Mouse (Mus musculus) monocyte, adult 2 months (primary cell): ENCODE results near the gene Usf1.

Source experiments
- DNase-seq, 2 experiments: peaks; one replicate each; pipeline ENCODE4 v3.0.0; 2022; ENCODE audit warnings: low spot score in 2 of 2, low read depth in 1 of 2

Usf1 gene

DNA sequence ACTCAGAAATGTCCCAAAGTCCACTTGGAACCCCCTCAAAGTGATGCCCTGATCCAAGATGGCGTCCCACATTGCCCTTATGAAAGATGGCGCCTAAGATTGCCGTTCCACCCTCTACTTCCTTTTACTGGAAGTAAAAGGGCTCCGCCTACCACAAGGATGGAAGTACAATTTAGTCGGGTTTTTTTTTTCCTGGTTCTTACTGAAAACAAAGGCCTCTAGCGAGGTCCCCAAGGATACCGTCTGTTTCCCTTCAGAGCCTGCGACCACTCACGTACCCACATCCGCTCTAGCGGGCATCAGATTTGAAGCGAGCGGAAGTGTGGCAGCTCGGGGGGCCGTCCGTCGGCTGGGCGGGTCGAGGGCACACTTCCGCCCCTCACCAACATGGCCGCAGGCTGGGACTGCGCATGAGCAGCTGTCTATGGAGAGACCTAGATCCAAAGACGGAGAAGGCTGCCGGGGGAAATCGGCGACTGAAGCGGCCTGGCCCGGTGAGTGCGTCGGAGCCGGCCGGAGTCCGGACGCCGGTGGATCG, at the start of gene Usf1:
Gene Usf1 (plus strand): TSS at position 367 of the 538 bp plus-strand sequence.
- DNase-seq: peak; percentile 78 to 92

- no peak for DNase-seq
Observed at GRCm38 (mm10) chr1:171365934-171366333, 45.2 kb upstream of the Usf1 start.

DNA sequence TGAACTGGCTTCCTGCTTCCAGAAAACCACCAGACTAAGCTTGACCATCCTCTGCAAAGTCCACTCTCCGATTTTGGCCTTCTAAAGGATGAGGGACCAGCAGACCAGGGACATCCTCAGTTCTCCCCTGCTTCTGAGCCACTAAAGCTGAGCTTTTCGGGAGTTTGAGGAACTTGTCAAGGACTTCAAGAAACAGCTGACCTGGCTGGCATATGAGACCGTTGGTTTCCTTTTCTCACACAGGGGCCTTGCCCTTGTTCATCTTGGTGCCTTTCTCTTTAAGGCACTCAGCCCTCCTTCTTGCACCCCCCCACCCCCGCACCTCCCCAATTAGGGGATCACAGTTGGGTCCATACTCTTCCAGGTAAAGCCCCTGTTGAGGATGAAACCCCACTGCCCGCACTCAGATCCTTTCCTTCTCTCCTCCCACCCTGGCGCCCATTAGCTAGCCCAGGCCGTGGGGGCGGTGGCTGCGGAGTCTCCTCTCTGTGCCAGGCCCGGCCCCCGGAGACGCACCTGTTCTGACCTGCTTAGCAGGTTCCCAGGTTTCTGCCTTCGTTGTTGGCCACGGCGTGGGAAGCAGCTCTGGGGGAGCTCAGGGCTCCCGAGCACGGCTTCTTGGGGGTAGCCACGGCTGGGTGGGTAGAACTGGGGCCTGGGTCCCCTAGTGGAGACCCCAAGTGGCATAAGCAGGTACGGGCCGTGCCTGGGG, 41.1 kb upstream of the Usf1 start, which contains the start of gene Nectin4:
Gene Nectin4 (plus strand): TSS at position 255 of the 712 bp plus-strand sequence.
- DNase-seq: no peak

- no peak for DNase-seq
Observed at GRCm38 (mm10) chr1:171372880-171373279, 38.2 kb upstream of the Usf1 start.

DNA sequence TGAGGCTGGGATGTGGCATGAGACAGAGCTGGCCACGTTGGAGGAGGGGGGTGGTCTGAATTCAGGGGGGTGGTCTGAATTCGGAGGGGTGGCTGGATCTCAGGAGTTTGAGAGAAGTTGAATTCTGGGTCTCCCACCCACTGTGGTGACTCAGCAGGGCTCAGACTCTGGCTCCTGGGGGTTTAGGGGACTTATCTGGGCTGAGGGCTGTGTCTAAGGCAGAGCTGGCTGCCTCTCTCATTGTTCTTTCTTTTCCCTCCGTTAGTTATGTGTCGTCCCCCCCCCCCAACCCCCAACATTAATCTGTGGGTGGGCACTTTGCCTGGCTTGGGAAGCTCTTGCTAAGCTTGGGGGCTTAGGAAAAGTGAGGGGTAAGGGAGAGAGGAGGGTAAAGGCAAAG, 37.2 kb upstream of the Usf1 start:
- DNase-seq: no peak

DNA sequence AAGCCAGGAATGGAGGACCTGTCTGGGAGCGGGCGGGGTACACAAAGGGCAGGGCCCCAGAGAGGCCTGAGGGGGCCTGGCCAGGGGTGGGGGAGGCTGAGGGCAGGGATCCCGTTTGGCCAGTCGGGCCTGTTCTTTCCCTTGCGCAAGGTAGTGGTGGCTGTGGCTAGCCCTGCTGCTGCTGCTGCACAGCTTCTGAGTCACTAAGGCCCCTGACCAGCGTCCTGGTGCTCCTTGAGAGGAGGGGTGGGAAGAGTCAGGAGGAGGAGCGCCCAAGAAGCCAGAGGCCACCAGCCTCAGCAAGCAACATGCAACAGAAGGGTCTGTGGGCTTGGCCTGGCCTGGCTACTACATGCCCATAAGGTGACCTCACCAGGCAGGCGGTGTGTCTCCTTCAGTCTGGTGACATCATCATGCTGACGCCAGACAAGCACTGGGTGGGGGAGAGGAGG, 35.4 kb upstream of the Usf1 start:
- no peak for DNase-seq

DNA sequence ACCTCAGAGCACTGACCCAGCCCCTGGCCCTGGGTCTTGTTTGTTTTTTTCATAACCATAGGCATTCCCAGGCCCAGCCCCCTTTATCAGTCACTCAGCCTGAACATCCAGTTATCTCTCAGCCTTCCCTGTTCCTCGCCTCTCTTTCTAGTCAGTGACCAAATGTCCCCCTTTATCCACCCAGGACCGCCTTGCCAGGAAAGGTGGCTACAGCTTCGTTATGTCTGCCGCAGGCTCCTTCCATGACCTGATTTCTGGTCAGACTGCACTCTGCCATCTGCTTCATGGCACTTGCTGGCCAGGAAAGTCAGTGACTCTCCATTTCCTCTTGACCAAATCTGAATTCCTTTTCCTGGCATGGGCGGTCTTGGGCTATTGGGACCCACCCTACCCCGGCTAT, 32.8 kb upstream of the Usf1 start:
- DNase-seq: no peak

DNA sequence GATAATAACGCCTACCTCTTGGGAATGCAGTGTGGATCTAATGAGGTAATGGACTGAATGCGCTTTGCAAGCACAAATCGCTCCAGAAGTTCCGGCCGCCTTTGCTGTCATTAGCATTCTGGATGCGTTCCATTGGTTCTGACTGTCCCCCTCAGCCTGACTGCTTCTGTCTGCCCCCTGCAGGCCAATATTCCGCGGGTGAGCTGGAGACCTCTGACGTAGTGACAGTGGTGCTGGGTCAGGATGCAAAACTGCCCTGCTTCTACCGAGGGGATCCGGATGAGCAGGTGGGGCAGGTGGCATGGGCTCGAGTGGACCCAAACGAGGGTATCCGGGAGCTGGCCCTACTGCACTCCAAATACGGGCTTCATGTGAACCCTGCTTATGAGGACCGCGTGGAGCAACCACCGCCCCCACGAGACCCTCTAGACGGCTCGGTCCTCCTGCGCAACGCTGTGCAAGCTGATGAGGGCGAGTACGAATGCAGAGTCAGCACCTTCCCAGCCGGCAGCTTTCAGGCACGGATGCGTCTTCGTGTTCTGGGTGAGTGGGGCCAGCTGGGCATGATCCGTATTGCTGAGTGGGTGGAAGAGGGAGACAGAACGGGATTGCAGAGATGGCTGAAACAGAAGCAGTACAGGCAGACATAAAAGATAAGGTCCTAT, 31.0 kb upstream of the Usf1 start:
- DNase-seq: peak in 1 of 2 experiments; percentile 70

DNA sequence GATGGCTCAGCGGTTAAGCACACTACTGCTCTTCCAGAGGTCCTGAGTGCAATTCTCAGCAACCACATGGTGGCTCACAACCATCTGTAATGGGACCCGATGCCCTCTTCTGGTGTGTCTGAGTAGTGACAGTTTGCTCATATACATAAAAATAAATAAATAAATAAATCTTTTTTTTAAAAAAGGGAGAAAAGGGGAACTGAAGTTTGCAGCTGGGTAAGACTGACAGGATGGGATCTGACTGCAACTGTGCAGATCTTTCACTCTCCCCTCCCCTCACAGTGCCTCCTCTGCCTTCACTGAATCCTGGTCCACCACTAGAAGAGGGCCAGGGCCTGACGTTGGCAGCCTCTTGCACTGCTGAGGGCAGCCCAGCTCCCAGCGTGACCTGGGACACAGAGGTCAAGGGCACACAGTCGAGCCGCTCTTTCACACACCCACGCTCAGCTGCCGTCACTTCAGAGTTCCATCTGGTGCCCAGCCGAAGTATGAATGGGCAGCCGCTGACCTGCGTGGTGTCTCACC, 29.0 kb upstream of the Usf1 start:
- DNase-seq: no peak

DNA sequence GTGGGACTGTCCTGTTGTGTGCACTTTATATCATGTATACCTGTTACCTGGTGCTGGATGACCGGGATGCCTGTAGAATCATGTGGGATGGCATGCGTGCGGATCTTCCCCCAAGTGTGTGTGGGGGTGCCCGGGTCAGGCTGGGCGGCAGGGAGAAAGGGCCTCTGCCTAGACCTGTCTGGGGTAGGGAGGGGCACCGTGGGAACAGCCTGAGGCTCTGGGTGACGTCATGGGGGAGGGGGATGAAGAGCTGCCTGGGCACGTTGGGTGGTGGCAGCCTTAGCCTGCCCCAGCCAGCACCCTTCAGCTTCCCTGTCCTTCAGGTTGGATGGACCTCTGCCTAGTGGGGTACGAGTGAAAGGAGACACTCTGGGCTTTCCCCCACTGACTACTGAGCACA, 26.8 kb upstream of the Usf1 start:
- DNase-seq: no peak

DNA sequence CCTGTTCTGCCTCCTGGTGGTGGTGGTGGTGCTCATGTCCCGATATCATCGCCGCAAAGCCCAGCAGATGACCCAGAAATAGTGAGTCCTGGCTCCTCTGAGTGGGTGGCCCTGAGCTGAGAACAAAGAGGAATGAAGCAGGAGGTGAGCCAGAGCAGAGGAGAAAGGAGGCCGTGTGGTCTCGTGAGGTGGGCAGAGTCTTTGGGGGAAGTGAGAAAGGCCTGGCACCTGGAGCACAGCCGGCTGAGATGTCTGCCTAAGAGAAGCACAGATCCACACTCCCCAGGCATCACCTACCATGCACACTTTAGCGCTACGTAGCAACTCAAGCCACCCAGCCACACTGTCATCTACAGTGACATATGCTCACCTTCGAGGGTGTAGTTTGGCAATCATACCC, 25.9 kb upstream of the Usf1 start:
- DNase-seq: no peak

GRCm38 (mm10) chr1:171387099-171387498, 24.0 kb upstream of the Usf1 start:
- no peak for DNase-seq

DNA sequence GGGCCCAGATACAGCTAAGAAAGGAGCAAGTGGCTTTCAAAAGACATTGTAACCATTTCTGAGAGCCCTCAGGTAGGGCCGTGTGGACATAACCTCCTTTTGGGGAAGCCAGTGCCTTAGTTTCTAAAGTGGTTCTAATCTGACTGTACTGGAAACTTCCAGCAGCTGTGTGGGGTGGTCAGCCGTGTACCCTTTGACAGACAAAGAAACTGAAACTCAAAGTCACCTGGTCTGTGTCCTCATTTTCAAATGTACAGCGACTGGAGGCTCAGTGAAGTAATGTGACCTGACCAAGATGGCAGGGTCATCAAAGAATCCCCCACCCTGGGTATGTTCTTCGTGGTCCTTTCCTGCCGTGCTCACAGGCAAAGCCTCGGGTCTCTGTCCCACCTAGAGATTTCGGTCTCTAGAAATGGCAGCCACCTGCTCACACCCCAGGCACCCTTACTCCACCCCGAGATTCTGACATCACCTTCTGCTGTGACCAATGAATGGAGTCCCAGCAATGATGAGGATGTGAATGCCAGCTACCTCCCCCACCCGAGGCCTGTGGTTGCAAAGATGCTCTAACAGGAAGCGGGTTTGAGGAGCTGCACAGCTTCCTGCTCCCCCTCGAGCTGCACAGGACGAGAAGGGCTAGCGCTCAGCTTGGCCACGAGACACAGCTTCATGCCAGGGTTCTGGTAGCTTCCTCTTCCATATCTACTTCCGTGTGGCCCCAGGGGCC, 22.6 kb upstream of the Usf1 start, which contains the start of gene Arhgap30:
Gene Arhgap30 (plus strand): TSS at position 579 of the 727 bp plus-strand sequence.
- peak; percentile 88 to 91 for DNase-seq

DNA sequence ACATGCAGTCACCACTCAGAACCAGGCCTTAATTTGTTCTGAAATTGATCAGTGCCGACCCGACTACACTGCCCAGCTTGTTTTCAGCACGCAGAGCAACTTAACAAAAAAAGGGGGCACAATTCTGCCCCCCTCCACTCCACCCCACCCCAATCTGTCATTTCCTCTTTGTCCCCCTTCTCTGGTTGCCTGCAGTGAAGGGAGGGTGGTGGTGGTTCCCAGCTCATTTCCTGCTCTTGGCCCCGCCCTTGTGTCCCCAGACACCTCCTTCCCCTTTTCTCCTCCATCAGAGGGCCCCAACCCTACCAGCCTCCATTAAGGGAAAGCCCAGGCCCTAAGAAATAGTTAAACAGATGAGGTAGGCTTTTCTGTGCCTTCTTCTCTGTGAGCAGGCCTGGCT, 21.0 kb upstream of the Usf1 start:
- DNase-seq: peak in 1 of 2 experiments; percentile 76

DNA sequence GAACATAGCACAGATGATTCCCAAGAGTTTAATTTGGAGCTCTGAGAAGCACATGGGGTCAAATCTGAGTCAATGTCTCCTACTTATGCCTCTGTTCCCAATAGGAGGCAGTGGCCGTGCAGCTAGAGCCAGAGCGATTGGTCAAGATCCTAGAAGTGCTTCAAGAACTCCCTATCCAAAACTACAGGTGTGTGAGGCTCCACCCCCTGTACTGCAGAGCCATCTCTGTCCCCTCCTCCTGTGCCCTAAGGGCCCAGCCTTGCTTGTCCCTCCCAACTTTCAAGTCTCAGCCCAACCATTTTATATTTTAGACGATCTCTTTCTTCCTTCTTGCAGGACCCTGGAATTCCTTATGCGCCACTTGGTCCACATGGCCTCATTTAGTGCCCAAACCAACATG, 9.3 kb upstream of the Usf1 start:
- no peak for DNase-seq

DNA sequence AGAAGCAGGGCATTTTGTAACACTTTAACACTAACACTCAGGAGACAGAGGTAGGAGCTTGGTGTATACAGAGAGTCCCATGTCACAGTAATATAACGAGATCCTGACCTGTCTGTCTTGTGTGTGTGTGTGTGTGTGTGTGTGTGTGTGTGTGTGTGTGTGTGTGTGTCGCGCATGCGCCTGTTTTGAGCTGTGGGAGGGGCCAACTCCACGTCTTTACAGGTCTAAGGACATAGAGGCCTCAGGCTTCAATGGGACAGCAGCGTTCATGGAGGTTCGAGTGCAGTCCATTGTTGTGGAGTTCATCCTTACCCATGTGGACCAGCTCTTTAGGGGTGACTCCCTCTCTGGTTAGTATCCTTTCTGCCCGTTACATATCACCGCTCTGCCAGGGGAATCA, 8.1 kb upstream of the Usf1 start:
- DNase-seq: no peak

DNA sequence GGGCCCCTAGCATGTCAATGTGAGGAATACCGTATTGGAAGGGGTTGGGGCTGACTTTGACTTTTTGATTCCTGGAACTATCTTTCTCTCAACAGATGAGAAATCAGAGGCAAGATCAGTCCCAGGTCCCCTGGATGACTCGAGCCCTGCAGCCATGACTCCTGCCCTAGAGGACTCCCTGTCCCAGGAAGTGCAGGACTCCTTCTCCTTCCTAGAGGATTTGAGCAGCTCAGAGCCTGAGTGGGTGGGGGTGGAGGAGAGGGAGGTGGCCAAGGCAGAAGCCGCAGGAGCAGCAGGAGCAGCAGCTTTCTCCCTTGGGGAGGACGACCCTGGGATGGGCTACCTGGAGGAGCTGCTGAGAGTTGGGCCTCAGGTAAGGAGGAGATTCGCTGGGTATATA, 3.9 kb upstream of the Usf1 start:
- no peak for DNase-seq

DNA sequence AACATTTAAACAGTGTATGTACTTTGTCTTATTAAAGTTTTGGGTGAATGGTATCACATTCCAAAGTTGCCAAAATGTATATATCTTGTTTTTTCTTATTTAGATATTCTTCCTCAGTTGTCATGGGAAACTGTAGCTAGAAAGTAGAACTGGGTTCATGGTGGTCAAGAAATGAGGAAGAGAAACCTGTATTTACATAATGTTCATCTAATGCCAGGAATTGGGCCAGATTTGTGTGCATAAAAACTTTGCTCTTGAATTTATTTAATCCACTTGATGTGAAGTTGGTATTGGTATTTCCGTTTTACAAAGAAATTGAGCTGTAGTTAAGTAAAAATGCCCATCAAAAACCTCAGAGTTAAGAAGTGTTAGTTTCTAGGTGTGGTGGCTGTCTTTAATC, 882 bp upstream of the Usf1 start:
- DNase-seq: no peak

GRCm38 (mm10) chr1:171411492-171411941, 404 bp downstream of the Usf1 start:
- no peak for DNase-seq

- DNase-seq: peak in 1 of 2 experiments; percentile 41
Observed at GRCm38 (mm10) chr1:171412001-171412441, 908 bp downstream of the Usf1 start.

DNA sequence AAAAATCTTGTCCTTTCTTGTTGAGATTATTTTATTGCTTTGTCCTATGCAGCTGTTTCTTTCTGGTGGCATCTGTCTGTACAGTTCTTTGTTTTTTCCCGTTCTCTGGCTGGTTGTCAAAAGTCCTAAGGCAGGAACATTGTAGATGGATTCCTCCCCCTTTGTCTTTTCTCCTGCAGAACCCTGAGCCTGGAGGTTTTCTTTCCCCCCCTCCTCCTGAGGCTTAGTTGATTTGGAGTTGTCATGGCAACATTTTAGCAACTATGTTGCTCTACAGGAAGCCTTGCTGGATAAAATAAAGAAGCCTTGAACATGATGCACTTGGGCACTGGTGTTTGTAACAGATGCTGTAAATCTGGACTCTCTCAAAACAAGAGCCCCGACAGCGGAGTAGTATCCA, 1.3 kb downstream of the Usf1 start:
- DNase-seq: no peak
